Mouse (Mus musculus) CH12.LX (cell line): ENCODE measurements at regions not wholly inside any gene's neighbourhood (a gene's known extent, or its start where the extent isn't known, plus 50 kb on each side); places are given as distances from the start of the nearest gene placed in this dataset.
A peak's percentile ranks its signal among the peaks of the same experiment; 100 is the strongest.

ENCODE experiments used
- DNase-seq: peaks from one replicate; pipeline ENCODE4 v3.0.0-alpha.2; 2013; ENCODE audit errors: extremely low read depth
- H3K27ac ChIP-seq: 2 replicates; pipeline ENCODE4 v1.5.1; 2012; ENCODE audit warnings: low read depth, mild to moderate bottlenecking, control low read depth, moderate library complexity; ENCODE audit not compliant: insufficient read depth
- H3K27me3 ChIP-seq: replicated peaks from 2 replicates; pipeline ENCODE3; 2012; ENCODE audit warnings: inconsistent platforms
- H3K36me3 ChIP-seq, 2 experiments: replicated peaks in 1 of 2; 2 replicates each; pipeline versions ENCODE3 to v1.6.1; 2012; ENCODE audit warnings: inconsistent platforms in 1 of 2, low read length in 1 of 2, mild to moderate bottlenecking in 1 of 2, mixed read lengths in 1 of 2, moderate library complexity in 1 of 2; ENCODE audit not compliant: control insufficient read depth in 1 of 2, insufficient read depth in 1 of 2
- H3K4me1 ChIP-seq, 2 experiments: 2 replicates each; pipeline ENCODE4 v1.6.1; 2012; ENCODE audit warnings: inconsistent platforms in 1 of 2, moderate library complexity in 1 of 2; ENCODE audit not compliant: insufficient read depth in 2 of 2, control insufficient read depth in 1 of 2
- H3K4me2 ChIP-seq: 2 replicates; pipeline ENCODE4 v1.6.1; 2012; ENCODE audit warnings: low read depth, mild to moderate bottlenecking, control low read depth; ENCODE audit not compliant: poor library complexity, insufficient read depth, severe bottlenecking
- H3K4me3 ChIP-seq, 3 experiments: fragments of 150-350 bp in 1 of 3; sonication (generic) in 1 of 3; replicated peaks in 1 of 3; 2 replicates each; pipeline versions ENCODE3 to v1.5.1; 2011 to 2012; ENCODE audit warnings: low read depth in 2 of 3, low read length in 2 of 3, mild to moderate bottlenecking in 2 of 3, moderate library complexity in 2 of 3, control low read depth in 1 of 3, improper control_type of control experiment in 1 of 3, inconsistent platforms in 1 of 3, mixed read lengths in 1 of 3; ENCODE audit not compliant: poor library complexity in 1 of 3
- H3K79me2 ChIP-seq: replicated peaks from 2 replicates; pipeline ENCODE4 v1.6.1; 2012; ENCODE audit warnings: mild to moderate bottlenecking, moderate library complexity; ENCODE audit not compliant: control insufficient read depth, poor library complexity, insufficient read depth, severe bottlenecking; ENCODE audit errors: extremely low read depth
- H3K9ac ChIP-seq: 2 replicates; pipeline ENCODE4 v1.6.1; 2012; ENCODE audit warnings: low read depth, mild to moderate bottlenecking, control low read depth, moderate library complexity; ENCODE audit not compliant: insufficient read depth
- H3K9me3 ChIP-seq: replicated peaks from 2 replicates; pipeline ENCODE3; 2012; ENCODE audit warnings: low read length, inconsistent platforms, mixed read lengths
- BHLHE40 ChIP-seq: IDR thresholded peaks from 2 replicates; pipeline ENCODE4 v1.6.1; 2011; ENCODE audit warnings: mild to moderate bottlenecking, low read depth, low read length, improper control_type of control experiment
- CHD1 ChIP-seq: IDR thresholded peaks from 2 replicates; pipeline ENCODE4 v1.6.1; 2012; ENCODE audit warnings: low read depth, low read length, improper control_type of control experiment, inconsistent platforms
- CTCF ChIP-seq, 2 experiments: IDR thresholded peaks in 1 of 2; conservative IDR thresholded peaks in 1 of 2; 2 replicates each; pipeline ENCODE4 v1.5.1; 2011 to 2012; ENCODE audit warnings: low read depth in 2 of 2, low read length in 2 of 2, improper control_type of control experiment in 1 of 2, inconsistent platforms in 1 of 2, mild to moderate bottlenecking in 1 of 2, moderate library complexity in 1 of 2
- E2F4 ChIP-seq: IDR thresholded peaks from 2 replicates; pipeline ENCODE4 v1.6.1; 2011; ENCODE audit warnings: low read depth, low read length, improper control_type of control experiment; ENCODE audit not compliant: insufficient replicate concordance
- EP300 ChIP-seq: IDR thresholded peaks from 2 replicates; pipeline ENCODE4 v1.6.1; 2011; ENCODE audit warnings: low read length, improper control_type of control experiment
- ETS1 ChIP-seq: conservative IDR thresholded peaks from 2 replicates; pipeline ENCODE4 v1.6.1; 2012; ENCODE audit warnings: low read depth, mild to moderate bottlenecking, inconsistent platforms, low read length, improper control_type of control experiment, moderate library complexity
- GABPA ChIP-seq: IDR thresholded peaks from 2 replicates; pipeline ENCODE4 v1.6.1; 2012; ENCODE audit warnings: low read depth, low read length, improper control_type of control experiment, inconsistent platforms; ENCODE audit not compliant: insufficient replicate concordance
- HCFC1 ChIP-seq: IDR thresholded peaks from 2 replicates; pipeline ENCODE4 v1.6.1; 2012; ENCODE audit warnings: low read depth, mild to moderate bottlenecking, inconsistent platforms, low read length, improper control_type of control experiment
- IRF4 ChIP-seq: IDR thresholded peaks from 2 replicates; pipeline ENCODE4 v1.6.1; 2014; ENCODE audit warnings: low read depth, mild to moderate bottlenecking, inconsistent platforms, low read length, improper control_type of control experiment
- JUN ChIP-seq: IDR thresholded peaks from 2 replicates; pipeline ENCODE4 v1.6.1; 2011; ENCODE audit warnings: low read depth, mild to moderate bottlenecking, low read length, improper control_type of control experiment, moderate library complexity; ENCODE audit not compliant: insufficient read depth
- JUND ChIP-seq: conservative IDR thresholded peaks from 2 replicates; pipeline ENCODE4 v1.6.1; 2011; ENCODE audit warnings: low read depth, low read length, improper control_type of control experiment
- KAT2A ChIP-seq: IDR thresholded peaks from 2 replicates; pipeline ENCODE4 v1.6.1; 2012; ENCODE audit warnings: low read length, improper control_type of control experiment, inconsistent platforms; ENCODE audit not compliant: insufficient replicate concordance
- MAFK ChIP-seq: IDR thresholded peaks from 2 replicates; pipeline ENCODE4 v1.6.1; 2011; ENCODE audit warnings: low read length, improper control_type of control experiment; ENCODE audit not compliant: insufficient replicate concordance
- MAZ ChIP-seq: IDR thresholded peaks from 2 replicates; pipeline ENCODE4 v1.6.1; 2012; ENCODE audit warnings: low read depth, mild to moderate bottlenecking, inconsistent platforms, low read length, improper control_type of control experiment, moderate library complexity
- MXI1 ChIP-seq: IDR thresholded peaks from 2 replicates; pipeline ENCODE4 v1.6.1; 2011; ENCODE audit warnings: mild to moderate bottlenecking, low read depth, low read length, improper control_type of control experiment
- MYC ChIP-seq: IDR thresholded peaks from 2 replicates; pipeline ENCODE4 v1.6.1; 2011; ENCODE audit warnings: low read depth, mild to moderate bottlenecking, improper control_type of control experiment, low read length
- NRF1 ChIP-seq: IDR thresholded peaks from 2 replicates; pipeline ENCODE4 v1.6.1; 2014; ENCODE audit warnings: low read depth, mild to moderate bottlenecking, inconsistent platforms, low read length, improper control_type of control experiment, moderate library complexity
- PAX5 ChIP-seq: IDR thresholded peaks from 2 replicates; pipeline ENCODE4 v1.6.1; 2012; ENCODE audit warnings: low read length, inconsistent platforms, mixed read lengths
- POLR2A ChIP-seq: IDR thresholded peaks from 2 replicates; pipeline ENCODE4 v1.6.1; 2011; ENCODE audit warnings: low read depth, mild to moderate bottlenecking, improper control_type of control experiment, low read length
- RAD21 ChIP-seq: IDR thresholded peaks from 2 replicates; pipeline ENCODE4 v1.6.1; 2011; ENCODE audit warnings: low read depth, mild to moderate bottlenecking, low read length, improper control_type of control experiment, moderate library complexity
- SIN3A ChIP-seq: IDR thresholded peaks from 2 replicates; pipeline ENCODE4 v1.6.1; 2012; ENCODE audit warnings: low read length, improper control_type of control experiment, inconsistent platforms
- SMC3 ChIP-seq: IDR thresholded peaks from 2 replicates; pipeline ENCODE4 v1.6.1; 2011; ENCODE audit warnings: low read depth, low read length, improper control_type of control experiment
- UBTF ChIP-seq: IDR thresholded peaks from 2 replicates; pipeline ENCODE4 v1.6.1; 2012; ENCODE audit warnings: low read depth, mild to moderate bottlenecking, inconsistent platforms, low read length, improper control_type of control experiment, moderate library complexity
- USF1 ChIP-seq: IDR thresholded peaks from 2 replicates; pipeline ENCODE4 v1.6.1; 2014; ENCODE audit warnings: low read depth, mild to moderate bottlenecking, inconsistent platforms, low read length, improper control_type of control experiment
- ZC3H11A ChIP-seq: IDR thresholded peaks from 2 replicates; pipeline ENCODE4 v1.6.1; 2012; ENCODE audit warnings: low read depth, mild to moderate bottlenecking, inconsistent platforms, low read length, improper control_type of control experiment
- ZKSCAN1 ChIP-seq: IDR thresholded peaks from 2 replicates; pipeline ENCODE4 v1.6.1; 2012; ENCODE audit warnings: low read depth, inconsistent platforms, low read length, improper control_type of control experiment, borderline replicate concordance
- dilution Hi-C: fragments of 300-500 bp; cut with MboI; formaldehyde crosslinking; loops from 2 replicates; pipeline ENCODE4 v1.14.3; 2020; ENCODE audit warnings: low sequenced_read_pairs; ENCODE audit not compliant: extremely low pct_unique_long_range_greater_than_20kb, extremely low pct_ligation_motif_present
- in situ Hi-C: fragments of 300-500 bp; cut with MboI; formaldehyde crosslinking; loops from 3 replicates; pipeline ENCODE4 v1.14.3; 2019; ENCODE audit warnings: low sequenced_read_pairs, low pct_ligation_motif_present, low pct_unique_long_range_greater_than_20kb, mixed read lengths

DNA sequence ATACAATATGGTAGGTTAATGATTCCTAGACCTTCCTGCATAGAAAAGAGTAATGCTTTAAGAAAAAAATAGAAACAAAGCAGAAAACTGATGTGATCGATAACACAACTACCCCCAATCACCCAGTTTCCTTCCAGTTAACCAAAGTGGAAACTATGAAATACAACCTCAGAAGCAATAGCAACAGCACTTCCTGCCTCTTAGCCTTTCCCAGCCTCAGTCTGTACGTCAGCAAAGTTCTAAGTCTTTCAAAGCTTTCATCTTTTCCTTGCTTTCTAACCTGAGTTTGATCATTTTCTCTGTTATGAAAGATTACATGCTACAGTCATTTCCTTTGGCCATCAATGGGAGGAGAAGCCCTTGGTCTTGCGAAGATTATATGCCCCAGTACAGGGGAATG, 355.9 kb upstream of the Cblb start:
- no peak for DNase-seq
- no peak overlapping the region for H3K27ac ChIP-seq
- dilution Hi-C loops, result no loop called here

DNA sequence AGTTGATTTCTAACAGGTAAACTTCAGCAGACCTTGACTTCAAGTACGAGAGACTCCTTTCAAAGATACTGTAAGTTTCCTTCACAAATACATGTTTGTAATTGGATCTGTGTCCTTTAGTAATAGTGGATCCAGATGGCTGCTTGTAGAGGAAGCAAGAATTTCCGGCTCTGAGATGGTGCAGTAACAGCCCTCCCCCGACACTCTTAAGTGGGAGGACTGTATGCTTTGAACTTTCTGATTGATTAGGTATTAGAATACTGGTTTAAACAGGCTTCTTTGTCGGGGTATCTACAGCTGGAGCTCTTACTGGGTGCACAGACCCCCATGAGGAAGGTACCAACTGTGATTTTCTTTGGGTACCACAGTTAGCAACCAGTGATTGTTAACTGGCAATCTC, 355.0 kb upstream of the Cblb start:
- no peaks in the 10 kb centered on the region for H3K36me3 ChIP-seq
- peaks cover 0 to 9% of the 10 kb centered on the region in 2 experiments; a peak in 1 of 4 replicates for H3K4me1 ChIP-seq
- no peaks in the 10 kb centered on the region for H3K79me2 ChIP-seq
- no peak overlapping the region for H3K4me3 ChIP-seq
- DNase-seq, result no peak
- dilution Hi-C loops (no loop called here), in situ Hi-C loops (no loop called here)
- no peaks in the 10 kb centered on the region for H3K27me3 ChIP-seq
- H3K9me3 ChIP-seq, result no peaks in the 10 kb centered on the region
- H3K4me2 ChIP-seq, result no peak overlapping the region
- TF ChIP-seq EP300, result 0 out of 2 replicates have a peak, but pooled peaks have one; percentile 30
- TF ChIP-seq ZKSCAN1, result no peak
- H3K9ac ChIP-seq, result no peak overlapping the region
- H3K27ac ChIP-seq, result no peak overlapping the region

More for the DNA sequence above, 355.9 kb upstream of the Cblb start:
- H3K36me3 ChIP-seq, result no peaks in the 10 kb centered on the region
- in situ Hi-C loops, result no loop called here
- no peak overlapping the region for H3K4me3 ChIP-seq
- no peaks in the 10 kb centered on the region for H3K27me3 ChIP-seq
- no peaks in the 10 kb centered on the region for H3K79me2 ChIP-seq
- TF ChIP-seq ZKSCAN1 (no peak), EP300 (0 out of 2 replicates have a peak, but pooled peaks have one; percentile 21)
- TF ChIP-seq, all 38 proteins: peak for 1
- H3K4me1 ChIP-seq, result peaks cover 0 to 9% of the 10 kb centered on the region in 2 experiments; a peak in 1 of 4 replicates
- H3K9ac ChIP-seq, result no peak overlapping the region
- H3K4me2 ChIP-seq, result no peak overlapping the region
- no peaks in the 10 kb centered on the region for H3K9me3 ChIP-seq

DNA sequence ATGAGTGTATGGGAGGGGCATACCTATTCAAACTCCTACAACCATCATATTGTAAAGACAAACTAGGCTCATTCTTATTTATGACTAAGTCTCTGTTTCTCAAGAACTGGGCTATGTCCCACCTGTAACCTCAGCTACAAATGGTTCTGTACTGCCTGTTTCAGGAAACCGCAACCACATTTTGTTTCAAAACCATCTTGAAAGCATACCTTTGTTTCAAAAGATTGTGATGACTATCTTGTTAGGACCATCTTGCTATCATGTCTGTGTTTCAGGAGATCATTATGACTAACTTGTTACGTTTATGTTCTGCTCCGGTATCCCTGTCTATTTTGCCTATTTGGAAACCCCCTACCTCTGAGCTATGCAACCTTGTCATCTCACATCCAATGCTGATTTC, 340.2 kb upstream of the Cblb start:
- Histone ChIP-seq H3K4me2 (no peak overlapping the region), H3K4me3 (no peak overlapping the region), H3K79me2 (no peaks in the 10 kb centered on the region), H3K36me3 (no peaks in the 10 kb centered on the region), H3K4me1 (peaks cover 0 to 7% of the 10 kb centered on the region in 2 experiments; a peak in 1 of 4 replicates), H3K27me3 (no peaks in the 10 kb centered on the region), H3K27ac (no peak overlapping the region), H3K9ac (no peak overlapping the region), H3K9me3 (no peaks in the 10 kb centered on the region)
- DNase-seq, result peak; percentile 49
- dilution Hi-C loops (no loop called here), in situ Hi-C loops (no loop called here)
- TF ChIP-seq MYC (no peak), IRF4 (peak; percentile 58; the same call in 1 of the 2 replicates), JUN (no peak; the same call in 1 of the 2 replicates), PAX5 (no peak), CTCF (conservative IDR thresholded peaks at IDR 0.05 in 1 of 2, IDR thresholded peaks at IDR 0.05 in 1 of 2; ENCODE audit: low read depth in 2 of 2, low read length in 2 of 2) (no peak), ZC3H11A (no peak), ZKSCAN1 (no peak), MXI1 (no peak), E2F4 (no peak), ETS1 (peak; percentile 29; the same call in 1 of the 2 replicates), SMC3 (no peak), NRF1 (no peak), HCFC1 (no peak), JUND (peak; percentile 57), MAFK (peak; percentile 52; the same call in 1 of the 2 replicates), CHD1 (no peak), GABPA (no peak), MAZ (no peak), EP300 (peak; percentile 74), UBTF (no peak), BHLHE40 (peak; percentile 33; the same call in 1 of the 2 replicates), POLR2A (no peak), SIN3A (no peak), USF1 (no peak), RAD21 (no peak; the same call in 1 of the 2 replicates), KAT2A (no peak)
